Mouse (Mus musculus) CH12.LX (cell line): ENCODE measurements around the gene Grid1.

ENCODE experiments used
- CTCF ChIP-seq, 2 experiments: IDR thresholded peaks in 1 of 2; conservative IDR thresholded peaks in 1 of 2; 2 replicates each; pipeline ENCODE4 v1.5.1; 2011 to 2012; ENCODE audit warnings: low read depth in 2 of 2, low read length in 2 of 2, improper control_type of control experiment in 1 of 2, inconsistent platforms in 1 of 2, mild to moderate bottlenecking in 1 of 2, moderate library complexity in 1 of 2
- ELF1 ChIP-seq: IDR thresholded peaks from 2 replicates; pipeline ENCODE4 v1.6.1; 2014; ENCODE audit warnings: low read depth, mild to moderate bottlenecking, inconsistent platforms, low read length, improper control_type of control experiment
- EP300 ChIP-seq: IDR thresholded peaks from 2 replicates; pipeline ENCODE4 v1.6.1; 2011; ENCODE audit warnings: low read length, improper control_type of control experiment
- HCFC1 ChIP-seq: IDR thresholded peaks from 2 replicates; pipeline ENCODE4 v1.6.1; 2012; ENCODE audit warnings: low read depth, mild to moderate bottlenecking, inconsistent platforms, low read length, improper control_type of control experiment
- JUND ChIP-seq: conservative IDR thresholded peaks from 2 replicates; pipeline ENCODE4 v1.6.1; 2011; ENCODE audit warnings: low read depth, low read length, improper control_type of control experiment
- MAX ChIP-seq: IDR thresholded peaks from 2 replicates; pipeline ENCODE4 v1.6.1; 2011; ENCODE audit warnings: low read length, improper control_type of control experiment
- MAZ ChIP-seq: IDR thresholded peaks from 2 replicates; pipeline ENCODE4 v1.6.1; 2012; ENCODE audit warnings: low read depth, mild to moderate bottlenecking, inconsistent platforms, low read length, improper control_type of control experiment, moderate library complexity
- MYC ChIP-seq: IDR thresholded peaks from 2 replicates; pipeline ENCODE4 v1.6.1; 2011; ENCODE audit warnings: low read depth, mild to moderate bottlenecking, improper control_type of control experiment, low read length
- POLR2A ChIP-seq: IDR thresholded peaks from 2 replicates; pipeline ENCODE4 v1.6.1; 2011; ENCODE audit warnings: low read depth, mild to moderate bottlenecking, improper control_type of control experiment, low read length
- POLR2AphosphoS2 ChIP-seq: IDR thresholded peaks from 2 replicates; pipeline ENCODE4 v1.6.1; 2011; ENCODE audit warnings: low read depth, low read length, improper control_type of control experiment
- ZKSCAN1 ChIP-seq: IDR thresholded peaks from 2 replicates; pipeline ENCODE4 v1.6.1; 2012; ENCODE audit warnings: low read depth, inconsistent platforms, low read length, improper control_type of control experiment, borderline replicate concordance

- TF ChIP-seq MAX (no peak), MAZ (no peak), CTCF (conservative IDR thresholded peaks at IDR 0.05 in 1 of 2, IDR thresholded peaks at IDR 0.05 in 1 of 2; ENCODE audit: low read depth in 2 of 2, low read length in 2 of 2) (no peak), POLR2A (no peak), ZKSCAN1 (no peak), JUND (no peak), POLR2AphosphoS2 (no peak), EP300 (no peak), ELF1 (no peak), MYC (no peak), HCFC1 (no peak)
Observed at GRCm38 (mm10) chr14:35120089-35120488, 300.2 kb downstream of the Grid1 start.
